Mouse (Mus musculus) ES-E14 (cell line): ENCODE measurements around the gene 4930402H24Rik.

Experiments
- CHD2 ChIP-seq: IDR thresholded peaks from 2 replicates; pipeline ENCODE4 v1.6.1; 2014; ENCODE audit warnings: mild to moderate bottlenecking, low read depth, low read length, inconsistent platforms
- ZC3H11A ChIP-seq: IDR thresholded peaks from 2 replicates; pipeline ENCODE4 v1.6.1; 2012; ENCODE audit warnings: low read depth, mild to moderate bottlenecking, inconsistent platforms, low read length, borderline replicate concordance
- ZNF384 ChIP-seq: IDR thresholded peaks from 2 replicates; pipeline ENCODE4 v1.6.1; 2012; ENCODE audit warnings: low read depth, low read length, inconsistent platforms

GRCm38 (mm10) chr2:130827410-130827809 is 78.8 kb downstream of the 4930402H24Rik start:
- TF ChIP-seq CHD2: no peak
- no peak for TF ChIP-seq ZC3H11A
- no peak for TF ChIP-seq ZNF384
